Mouse (Mus musculus) megakaryocyte, embryonic 14.5 days (primary cell): ENCODE measurements around the gene Acad11.

Experiments used
- FLI1 ChIP-seq: IDR thresholded peaks from 2 replicates; pipeline ENCODE4 v1.6.1; 2012; ENCODE audit warnings: low read length, inconsistent platforms, mixed read lengths
- GATA1 ChIP-seq: IDR thresholded peaks from 3 replicates; pipeline ENCODE4 v1.6.1; 2012; ENCODE audit warnings: mixed read lengths, low read length, inconsistent platforms, borderline replicate concordance

GRCm38 (mm10) chr9:104142805-104143204 lies 79.6 kb downstream of the Acad11 start:
- TF ChIP-seq GATA1, result no peak
- no peak for TF ChIP-seq FLI1
